Mouse (Mus musculus): ENCODE measurements at regions not wholly inside any gene's neighbourhood (a gene's known extent, or its start where the extent isn't known, plus 50 kb on each side); places are given as distances from the start of the nearest gene placed in this dataset. TPM values are rescaled to one million over a fixed set of nuclear protein-coding genes. Genes with fewer than 3 reads are reported as not detected.
"Not testable (repeated sequence)": the region's sequence is repeated elsewhere in the genome, so short reads cannot be mapped to it uniquely, and the experiment has no call there.

- H3K36me3 ChIP-seq (ENCODE audit: control insufficient read depth, insufficient read depth, low read length); H3K9ac ChIP-seq (ENCODE audit: low read length); H3K27ac ChIP-seq (ENCODE audit: low read depth, low read length); H3K4me2 ChIP-seq (ENCODE audit: low read length); ATAC-seq; H3K9me3 ChIP-seq (replicated peaks; ENCODE audit: control insufficient read depth, low read length); H3K27me3 ChIP-seq (replicated peaks; ENCODE audit: control insufficient read depth, insufficient read depth, low read length); H3K4me3 ChIP-seq (ENCODE audit: low read depth, low read length); DNase-seq (ENCODE audit: low spot score); H3K4me1 ChIP-seq (ENCODE audit: control insufficient read depth, insufficient read depth, low read length): not testable (repeated sequence)
- WGBS, result 86% methylated on average over 7 of the region's 7 CpGs
Observed at GRCm38 (mm10) chr12:37014945-37015344, 93.4 kb upstream of the Meox2 start.

- no peak overlapping the region for H3K27ac ChIP-seq (ENCODE audit: low read depth, low read length)
- no peak overlapping the region for H3K4me3 ChIP-seq (ENCODE audit: low read depth, low read length)
- no peaks in the 10 kb centered on the region for H3K27me3 ChIP-seq (replicated peaks; ENCODE audit: control insufficient read depth, insufficient read depth, low read length)
- H3K4me2 ChIP-seq (ENCODE audit: low read length), result no peak overlapping the region
- H3K4me1 ChIP-seq (ENCODE audit: control insufficient read depth, insufficient read depth, low read length), result no peaks in the 10 kb centered on the region
- no peaks in the 10 kb centered on the region for H3K9me3 ChIP-seq (replicated peaks; ENCODE audit: control insufficient read depth, low read length)
- ATAC-seq, result peak; percentile 68
- peak; percentile 60 for DNase-seq (ENCODE audit: low spot score)
- no peak overlapping the region for H3K9ac ChIP-seq (ENCODE audit: low read length)
- H3K36me3 ChIP-seq (ENCODE audit: control insufficient read depth, insufficient read depth, low read length), result no peaks in the 10 kb centered on the region
- WGBS, result 47% methylated on average over 4 of the region's 4 CpGs
Observed at GRCm38 (mm10) chr12:37015474-37016248, 92.7 kb upstream of the Meox2 start.

GRCm38 (mm10) chr12:37047191-37047590 lies 61.1 kb upstream of the Meox2 start:
- H3K9me3 ChIP-seq (replicated peaks; ENCODE audit: control insufficient read depth, low read length), result no peaks in the 10 kb centered on the region
- H3K36me3 ChIP-seq (ENCODE audit: control insufficient read depth, insufficient read depth, low read length), result no peaks in the 10 kb centered on the region
- ATAC-seq, result no peak
- H3K9ac ChIP-seq (ENCODE audit: low read length), result no peak overlapping the region
- no peaks in the 10 kb centered on the region for H3K4me1 ChIP-seq (ENCODE audit: control insufficient read depth, insufficient read depth, low read length)
- no peak overlapping the region for H3K4me2 ChIP-seq (ENCODE audit: low read length)
- no peak overlapping the region for H3K27ac ChIP-seq (ENCODE audit: low read depth, low read length)
- no peak overlapping the region for H3K4me3 ChIP-seq (ENCODE audit: low read depth, low read length)
- 81% methylated on average over 3 of the region's 3 CpGs for WGBS
- H3K27me3 ChIP-seq (replicated peaks; ENCODE audit: control insufficient read depth, insufficient read depth, low read length), result no peaks in the 10 kb centered on the region
- no peak for DNase-seq (ENCODE audit: low spot score)

GRCm38 (mm10) chr12:37050596-37050995 lies 57.7 kb upstream of the Meox2 start:
- Histone ChIP-seq H3K4me1 (ENCODE audit: control insufficient read depth, insufficient read depth, low read length) (no peaks in the 10 kb centered on the region), H3K9me3 (replicated peaks; ENCODE audit: control insufficient read depth, low read length) (no peaks in the 10 kb centered on the region), H3K27ac (ENCODE audit: low read depth, low read length) (no peak overlapping the region), H3K4me3 (ENCODE audit: low read depth, low read length) (no peak overlapping the region), H3K27me3 (replicated peaks; ENCODE audit: control insufficient read depth, insufficient read depth, low read length) (no peaks in the 10 kb centered on the region), H3K4me2 (ENCODE audit: low read length) (no peak overlapping the region), H3K9ac (ENCODE audit: low read length) (no peak overlapping the region), H3K36me3 (ENCODE audit: control insufficient read depth, insufficient read depth, low read length) (no peaks in the 10 kb centered on the region)
- whole genome bisulfite sequencing, result 23% methylated on average over 1 of the region's 1 CpGs
- DNase-seq (ENCODE audit: low spot score), result peak; percentile 10
- ATAC-seq, result no peak

- H3K9me3 ChIP-seq (replicated peaks; ENCODE audit: control insufficient read depth, low read length), result no peaks in the 10 kb centered on the region
- WGBS, result 74% methylated on average over 3 of the region's 3 CpGs
Observed at GRCm38 (mm10) chr12:37057411-37057810, 50.9 kb upstream of the Meox2 start.

More at GRCm38 (mm10) chr12:37057411-37057810, 50.9 kb upstream of the Meox2 start:
- Histone ChIP-seq H3K4me3 (ENCODE audit: low read depth, low read length) (no peak overlapping the region), H3K36me3 (ENCODE audit: control insufficient read depth, insufficient read depth, low read length) (no peaks in the 10 kb centered on the region), H3K27me3 (replicated peaks; ENCODE audit: control insufficient read depth, insufficient read depth, low read length) (no peaks in the 10 kb centered on the region), H3K9ac (ENCODE audit: low read length) (no peak overlapping the region), H3K27ac (ENCODE audit: low read depth, low read length) (no peak overlapping the region), H3K4me1 (ENCODE audit: control insufficient read depth, insufficient read depth, low read length) (no peaks in the 10 kb centered on the region), H3K4me2 (ENCODE audit: low read length) (no peak overlapping the region)
- ATAC-seq (no peak), DNase-seq (ENCODE audit: low spot score) (no peak)

Small RNAs in the stretch of these regions (microRNA-seq; reads per million reads assigned to microRNA genes)
- gene Gm44326 (not detected), gene Mir5099 (44.3 reads per million, percentile 48 among the genes with 10 or more reads in this experiment)

Measured in forebrain, embryonic 14.5 days (tissue).